Mouse (Mus musculus) CH12.LX (cell line): ENCODE measurements around the gene Serpinh1. TPM values are rescaled to one million over a fixed set of nuclear protein-coding genes. Genes with fewer than 3 reads are reported as not detected.

Experiments used
- DNase-seq: peaks from one replicate; pipeline ENCODE4 v3.0.0-alpha.2; 2013; ENCODE audit errors: extremely low read depth
- H3K27ac ChIP-seq: 2 replicates; pipeline ENCODE4 v1.5.1; 2012; ENCODE audit warnings: low read depth, mild to moderate bottlenecking, control low read depth, moderate library complexity; ENCODE audit not compliant: insufficient read depth
- H3K27me3 ChIP-seq: replicated peaks from 2 replicates; pipeline ENCODE3; 2012; ENCODE audit warnings: inconsistent platforms
- H3K36me3 ChIP-seq, 2 experiments: replicated peaks in 1 of 2; 2 replicates each; pipeline versions ENCODE3 to v1.6.1; 2012; ENCODE audit warnings: inconsistent platforms in 1 of 2, low read length in 1 of 2, mild to moderate bottlenecking in 1 of 2, mixed read lengths in 1 of 2, moderate library complexity in 1 of 2; ENCODE audit not compliant: control insufficient read depth in 1 of 2, insufficient read depth in 1 of 2
- H3K4me1 ChIP-seq, 2 experiments: 2 replicates each; pipeline ENCODE4 v1.6.1; 2012; ENCODE audit warnings: inconsistent platforms in 1 of 2, moderate library complexity in 1 of 2; ENCODE audit not compliant: insufficient read depth in 2 of 2, control insufficient read depth in 1 of 2
- H3K4me2 ChIP-seq: 2 replicates; pipeline ENCODE4 v1.6.1; 2012; ENCODE audit warnings: low read depth, mild to moderate bottlenecking, control low read depth; ENCODE audit not compliant: poor library complexity, insufficient read depth, severe bottlenecking
- H3K4me3 ChIP-seq, 3 experiments: fragments of 150-350 bp in 1 of 3; sonication (generic) in 1 of 3; replicated peaks in 1 of 3; 2 replicates each; pipeline versions ENCODE3 to v1.5.1; 2011 to 2012; ENCODE audit warnings: low read depth in 2 of 3, low read length in 2 of 3, mild to moderate bottlenecking in 2 of 3, moderate library complexity in 2 of 3, control low read depth in 1 of 3, improper control_type of control experiment in 1 of 3, inconsistent platforms in 1 of 3, mixed read lengths in 1 of 3; ENCODE audit not compliant: poor library complexity in 1 of 3
- H3K79me2 ChIP-seq: replicated peaks from 2 replicates; pipeline ENCODE4 v1.6.1; 2012; ENCODE audit warnings: mild to moderate bottlenecking, moderate library complexity; ENCODE audit not compliant: control insufficient read depth, poor library complexity, insufficient read depth, severe bottlenecking; ENCODE audit errors: extremely low read depth
- H3K9ac ChIP-seq: 2 replicates; pipeline ENCODE4 v1.6.1; 2012; ENCODE audit warnings: low read depth, mild to moderate bottlenecking, control low read depth, moderate library complexity; ENCODE audit not compliant: insufficient read depth
- H3K9me3 ChIP-seq: replicated peaks from 2 replicates; pipeline ENCODE3; 2012; ENCODE audit warnings: low read length, inconsistent platforms, mixed read lengths
- CHD1 ChIP-seq: IDR thresholded peaks from 2 replicates; pipeline ENCODE4 v1.6.1; 2012; ENCODE audit warnings: low read depth, low read length, improper control_type of control experiment, inconsistent platforms
- CHD2 ChIP-seq: IDR thresholded peaks from 2 replicates; pipeline ENCODE4 v1.6.1; 2011; ENCODE audit warnings: low read length, improper control_type of control experiment
- CTCF ChIP-seq, 2 experiments: IDR thresholded peaks in 1 of 2; conservative IDR thresholded peaks in 1 of 2; 2 replicates each; pipeline ENCODE4 v1.5.1; 2011 to 2012; ENCODE audit warnings: low read depth in 2 of 2, low read length in 2 of 2, improper control_type of control experiment in 1 of 2, inconsistent platforms in 1 of 2, mild to moderate bottlenecking in 1 of 2, moderate library complexity in 1 of 2
- EP300 ChIP-seq: IDR thresholded peaks from 2 replicates; pipeline ENCODE4 v1.6.1; 2011; ENCODE audit warnings: low read length, improper control_type of control experiment
- GABPA ChIP-seq: IDR thresholded peaks from 2 replicates; pipeline ENCODE4 v1.6.1; 2012; ENCODE audit warnings: low read depth, low read length, improper control_type of control experiment, inconsistent platforms; ENCODE audit not compliant: insufficient replicate concordance
- JUN ChIP-seq: IDR thresholded peaks from 2 replicates; pipeline ENCODE4 v1.6.1; 2011; ENCODE audit warnings: low read depth, mild to moderate bottlenecking, low read length, improper control_type of control experiment, moderate library complexity; ENCODE audit not compliant: insufficient read depth
- JUND ChIP-seq: conservative IDR thresholded peaks from 2 replicates; pipeline ENCODE4 v1.6.1; 2011; ENCODE audit warnings: low read depth, low read length, improper control_type of control experiment
- MAX ChIP-seq: IDR thresholded peaks from 2 replicates; pipeline ENCODE4 v1.6.1; 2011; ENCODE audit warnings: low read length, improper control_type of control experiment
- MAZ ChIP-seq: IDR thresholded peaks from 2 replicates; pipeline ENCODE4 v1.6.1; 2012; ENCODE audit warnings: low read depth, mild to moderate bottlenecking, inconsistent platforms, low read length, improper control_type of control experiment, moderate library complexity
- MEF2A ChIP-seq: IDR thresholded peaks from 2 replicates; pipeline ENCODE4 v1.6.1; 2014; ENCODE audit warnings: low read depth, mild to moderate bottlenecking, inconsistent platforms, low read length, improper control_type of control experiment, borderline replicate concordance
- NRF1 ChIP-seq: IDR thresholded peaks from 2 replicates; pipeline ENCODE4 v1.6.1; 2014; ENCODE audit warnings: low read depth, mild to moderate bottlenecking, inconsistent platforms, low read length, improper control_type of control experiment, moderate library complexity
- POLR2AphosphoS2 ChIP-seq: IDR thresholded peaks from 2 replicates; pipeline ENCODE4 v1.6.1; 2011; ENCODE audit warnings: low read depth, low read length, improper control_type of control experiment
- RAD21 ChIP-seq: IDR thresholded peaks from 2 replicates; pipeline ENCODE4 v1.6.1; 2011; ENCODE audit warnings: low read depth, mild to moderate bottlenecking, low read length, improper control_type of control experiment, moderate library complexity
- RCOR1 ChIP-seq: conservative IDR thresholded peaks from 2 replicates; pipeline ENCODE4 v1.6.1; 2012; ENCODE audit warnings: low read depth, mild to moderate bottlenecking, inconsistent platforms, low read length, improper control_type of control experiment
- SIN3A ChIP-seq: IDR thresholded peaks from 2 replicates; pipeline ENCODE4 v1.6.1; 2012; ENCODE audit warnings: low read length, improper control_type of control experiment, inconsistent platforms
- SMC3 ChIP-seq: IDR thresholded peaks from 2 replicates; pipeline ENCODE4 v1.6.1; 2011; ENCODE audit warnings: low read depth, low read length, improper control_type of control experiment
- UBTF ChIP-seq: IDR thresholded peaks from 2 replicates; pipeline ENCODE4 v1.6.1; 2012; ENCODE audit warnings: low read depth, mild to moderate bottlenecking, inconsistent platforms, low read length, improper control_type of control experiment, moderate library complexity
- ZC3H11A ChIP-seq: IDR thresholded peaks from 2 replicates; pipeline ENCODE4 v1.6.1; 2012; ENCODE audit warnings: low read depth, mild to moderate bottlenecking, inconsistent platforms, low read length, improper control_type of control experiment
- ZMIZ1 ChIP-seq: IDR thresholded peaks from 2 replicates; pipeline ENCODE4 v1.6.1; 2012; ENCODE audit warnings: low read depth, mild to moderate bottlenecking, inconsistent platforms, low read length, improper control_type of control experiment
- dilution Hi-C: fragments of 300-500 bp; cut with MboI; formaldehyde crosslinking; loops from 2 replicates; pipeline ENCODE4 v1.14.3; 2020; ENCODE audit warnings: low sequenced_read_pairs; ENCODE audit not compliant: extremely low pct_unique_long_range_greater_than_20kb, extremely low pct_ligation_motif_present
- in situ Hi-C: fragments of 300-500 bp; cut with MboI; formaldehyde crosslinking; loops from 3 replicates; pipeline ENCODE4 v1.14.3; 2019; ENCODE audit warnings: low sequenced_read_pairs, low pct_ligation_motif_present, low pct_unique_long_range_greater_than_20kb, mixed read lengths
- polyA plus RNA-seq: library from polyadenylated mRNA; unstranded; fragments of >175 nt; gene quantifications from 2 replicates; pipeline ENCODE4 v1.2.1, GENCODE M21; 2012; ENCODE audit warnings: low read depth; ENCODE audit not compliant: insufficient read length
- total RNA-seq, 2 experiments: library from RNA; depleted of rRNA; stranded (reverse); fragments of 300-350 nt in 1 of 2; fragments of >200 nt in 1 of 2; gene quantifications; 2 replicates each; pipeline ENCODE4 v1.2.3; 2012 to 2014

Serpinh1 gene
- total and polyA plus RNA-seq, 3 experiments, result not detected

DNA sequence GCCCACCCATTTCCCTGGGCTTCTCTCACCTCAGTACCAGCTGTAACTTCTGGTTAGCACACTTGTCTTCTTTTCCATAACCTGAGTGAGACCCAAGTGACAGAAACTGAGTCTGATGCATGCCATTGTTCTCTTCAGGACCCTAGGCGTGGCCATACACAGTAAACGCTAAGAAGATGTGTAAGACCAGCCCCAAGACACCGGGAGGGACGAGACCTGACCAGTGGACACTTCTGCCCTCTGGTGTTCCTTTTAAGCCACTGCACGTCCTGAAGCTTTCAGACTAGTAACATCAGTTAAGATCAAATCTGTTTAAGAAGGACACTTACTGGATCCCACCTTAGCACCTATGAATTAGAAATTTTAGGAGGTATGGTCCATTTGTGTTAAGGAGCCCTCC is 12.0 kb upstream of the Serpinh1 start:
- DNase-seq, result peak; percentile 75
- Histone ChIP-seq H3K4me1 (peaks cover 10 to 12% of the 10 kb centered on the region in 2 experiments), H3K9me3 (peaks cover 1% of the 10 kb centered on the region), H3K4me2 (no peak overlapping the region), H3K4me3 (no peak overlapping the region), H3K27me3 (peaks cover 8% of the 10 kb centered on the region), H3K36me3 (no peaks in the 10 kb centered on the region), H3K9ac (no peak overlapping the region), H3K79me2 (no peaks in the 10 kb centered on the region), H3K27ac (no peak overlapping the region)
- peak; percentile 91 to 96 for TF ChIP-seq CTCF (conservative IDR thresholded peaks at IDR 0.05 in 1 of 2, IDR thresholded peaks at IDR 0.05 in 1 of 2; ENCODE audit: low read depth in 2 of 2, low read length in 2 of 2)
- TF ChIP-seq RAD21, result peak; percentile 94
- TF ChIP-seq ZC3H11A, result peak; percentile 67
- peak; percentile 98 for TF ChIP-seq SMC3
- TF ChIP-seq JUN, result no peak
- dilution Hi-C loops (no loop called here), in situ Hi-C loops (loop anchor here (10.0 kb wide), 1 partner anchor 190 kb away; no protein-coding TSS in a partner anchor)

- dilution Hi-C loops, result no loop called here
Observed at GRCm38 (mm10) chr7:99362137-99362536, 9.1 kb upstream of the Serpinh1 start.

GRCm38 (mm10) chr7:99360803-99361414 is 7.9 kb upstream of the Serpinh1 start:
- H3K9ac ChIP-seq, result peak overlapping the region; percentile 51
- DNase-seq, result peak; percentile 14
- H3K27ac ChIP-seq, result peak overlapping the region; percentile 51; the same call in 1 of the 2 replicates
- peaks cover 25 to 41% of the 10 kb centered on the region in 2 experiments for H3K4me1 ChIP-seq
- no peaks in the 10 kb centered on the region for H3K36me3 ChIP-seq
- no peaks in the 10 kb centered on the region for H3K9me3 ChIP-seq
- H3K27me3 ChIP-seq, result no peaks in the 10 kb centered on the region
- 0 out of 2 replicates have a peak overlapping the region, but pooled peaks have one; percentile 14 for H3K4me2 ChIP-seq
- TF ChIP-seq POLR2AphosphoS2 (no peak), JUND (no peak), UBTF (peak; percentile 52; the same call in 1 of the 2 replicates), NRF1 (0 out of 2 replicates have a peak, but pooled peaks have one; percentile 18), CHD1 (0 out of 2 replicates have a peak, but pooled peaks have one; percentile 67), ZMIZ1 (0 out of 2 replicates have a peak, but pooled peaks have one; percentile 49), MAX (0 out of 2 replicates have a peak, but pooled peaks have one; percentile 21), EP300 (0 out of 2 replicates have a peak, but pooled peaks have one; percentile 34), SIN3A (0 out of 2 replicates have a peak, but pooled peaks have one; percentile 48), RCOR1 (no peak), MAZ (0 out of 2 replicates have a peak, but pooled peaks have one; percentile 55), CHD2 (0 out of 2 replicates have a peak, but pooled peaks have one; percentile 18)
- no peaks in the 10 kb centered on the region for H3K79me2 ChIP-seq
- in situ Hi-C loops (loop anchor here (5.0 to 10.0 kb wide), 3 partner anchors 34 to 194 kb away; partner anchors contain the start of gene Map6), dilution Hi-C loops (no loop called here)
- peak overlapping the region in 1 of 3 experiments; percentile 47 for H3K4me3 ChIP-seq

More at GRCm38 (mm10) chr7:99362137-99362536, 9.1 kb upstream of the Serpinh1 start:
- H3K4me2 ChIP-seq, result no peak overlapping the region
- H3K79me2 ChIP-seq, result no peaks in the 10 kb centered on the region
- no peaks in the 10 kb centered on the region for H3K9me3 ChIP-seq
- H3K4me3 ChIP-seq, result no peak overlapping the region
- H3K9ac ChIP-seq, result no peak overlapping the region
- H3K4me1 ChIP-seq, result peaks cover 18 to 28% of the 10 kb centered on the region in 2 experiments
- TF ChIP-seq RAD21 (no peak), MEF2A (no peak), SMC3 (no peak), GABPA (no peak)
- H3K36me3 ChIP-seq, result no peaks in the 10 kb centered on the region
- H3K27ac ChIP-seq, result no peak overlapping the region
- peaks cover 6% of the 10 kb centered on the region for H3K27me3 ChIP-seq
- in situ Hi-C loops, result loop anchor here (5.0 to 10.0 kb wide), 3 partner anchors 35 to 193 kb away; partner anchors contain the start of gene Map6
- DNase-seq, result no peak
